Mouse (Mus musculus) intestine, embryonic 14.5 days (tissue): ENCODE measurements around the gene Bpnt1. TPM values are rescaled to one million over a fixed set of nuclear protein-coding genes. Genes with fewer than 3 reads are reported as not detected.
A peak's percentile ranks its signal among the peaks of the same experiment; 100 is the strongest.

Source experiments
- ATAC-seq: fragments of 200-750 bp; cut with Nextera tagmentation; replicated peaks from 2 replicates; pipeline ENCODE4 v1.8.0; 2017; ENCODE audit warnings: low read depth, moderate number of reproducible peaks, moderate TSS enrichment, moderate library complexity; ENCODE audit not compliant: low FRiP score, low TSS enrichment
- DNase-seq: peaks from one replicate; pipeline ENCODE4 v3.0.0-alpha.2; 2018; ENCODE audit warnings: low spot score
- H3K27ac ChIP-seq: fragments of 300-500 bp; sonication (generic); 2 replicates; pipeline ENCODE4 v1.5.1; 2014; ENCODE audit warnings: low read depth, mild to moderate bottlenecking, control low read depth
- H3K27me3 ChIP-seq: fragments of 300-500 bp; sonication (generic); replicated peaks from 2 replicates; pipeline ENCODE4 v1.6.1; 2014; ENCODE audit warnings: low read length, control low read depth; ENCODE audit not compliant: control insufficient read depth, insufficient read depth
- H3K36me3 ChIP-seq: fragments of 300-500 bp; sonication (generic); 2 replicates; pipeline ENCODE4 v1.6.1; 2014; ENCODE audit warnings: low read length, control low read depth; ENCODE audit not compliant: control insufficient read depth, insufficient read depth
- H3K4me1 ChIP-seq: fragments of 300-500 bp; sonication (generic); replicated peaks from 2 replicates; pipeline ENCODE4 v1.6.1; 2014; ENCODE audit warnings: low read length, control low read depth, mixed read lengths; ENCODE audit not compliant: control insufficient read depth, insufficient read depth
- H3K4me2 ChIP-seq: fragments of 300-500 bp; sonication (generic); 2 replicates; pipeline ENCODE4 v1.6.1; 2014; ENCODE audit warnings: low read length
- H3K4me3 ChIP-seq: fragments of 300-500 bp; sonication (generic); 2 replicates; pipeline ENCODE4 v1.5.1; 2014; ENCODE audit warnings: low read depth, low read length, control low read depth, mixed read lengths
- H3K9ac ChIP-seq: fragments of 300-500 bp; sonication (generic); 2 replicates; pipeline ENCODE4 v1.6.1; 2014; ENCODE audit warnings: mild to moderate bottlenecking, low read length
- H3K9me3 ChIP-seq: fragments of 300-500 bp; sonication (generic); 2 replicates; pipeline ENCODE4 v1.6.1; 2016; ENCODE audit warnings: low read length, control low read depth; ENCODE audit not compliant: control insufficient read depth
- WGBS: fragments of 180-500 bp; shearing (Covaris S2); extraction: QIAGEN DNeasy Blood & Tissue Kit; methylation state at CpG from one replicate; pipeline ENCODE4 v1.1.7; 2014; 5-methylcytosine and 5-hydroxymethylcytosine counted together
- polyA plus RNA-seq: library from polyadenylated mRNA; unstranded; fragments of >200 nt; fragmentation: Nextera tagmentation; extraction: Ambion mirVana; gene quantifications from 2 replicates; pipeline ENCODE4 v1.2.1, GENCODE M21; 2014

Bpnt1 gene
- polyA plus RNA-seq, 1 experiment from 2014 or later, result 52.3 TPM

DNA sequence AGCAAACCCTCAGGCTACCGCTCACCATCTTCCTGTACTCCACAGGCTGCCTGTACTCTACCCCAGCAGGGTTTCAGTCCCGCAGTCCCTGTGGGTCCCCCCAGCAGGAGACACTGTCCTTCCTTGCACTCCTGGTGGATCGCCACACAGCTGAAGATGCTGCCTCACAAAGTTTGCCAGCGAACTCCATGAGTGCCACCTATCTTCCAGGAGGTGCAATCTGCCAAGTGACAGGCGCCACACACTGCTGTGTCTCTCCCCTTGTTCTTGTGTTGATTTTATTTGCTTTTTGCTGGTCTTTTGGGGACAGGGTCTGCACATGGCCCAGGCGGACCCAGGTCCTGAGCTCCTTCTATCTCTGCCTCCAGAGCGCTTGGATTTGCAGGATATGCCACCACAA is 35.1 kb upstream of the Bpnt1 start:
- WGBS, result 90% methylated on average over 7 of the region's 7 CpGs
- Histone ChIP-seq H3K4me2 (no peak overlapping the region), H3K36me3 (peaks cover 65% of the 10 kb centered on the region), H3K9ac (no peak overlapping the region), H3K4me1 (no peaks in the 10 kb centered on the region), H3K27ac (no peak overlapping the region), H3K9me3 (no peaks in the 10 kb centered on the region), H3K4me3 (no peak overlapping the region), H3K27me3 (no peaks in the 10 kb centered on the region)
- ATAC-seq (no peak), DNase-seq (no peak)

DNA sequence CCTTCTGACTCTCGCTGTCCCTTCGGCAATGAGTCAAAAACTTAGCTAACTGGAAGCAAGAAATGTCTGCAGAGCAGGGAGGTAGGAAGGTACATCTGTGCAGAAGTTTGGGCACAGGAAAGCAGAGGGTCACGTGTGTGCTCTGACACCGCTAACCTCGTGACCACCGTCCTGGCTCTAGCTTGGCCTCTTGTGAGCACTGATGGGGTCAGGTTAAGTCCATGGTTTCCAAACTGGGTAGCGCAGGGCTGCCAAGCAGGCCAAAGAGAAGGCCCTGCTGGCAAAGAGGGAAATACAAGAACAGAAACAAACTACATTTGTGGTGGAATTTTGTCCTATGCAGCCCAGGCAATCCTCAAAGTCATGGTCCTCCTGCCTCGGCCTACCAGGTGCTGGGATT is 33.5 kb upstream of the Bpnt1 start:
- peaks cover 60% of the 10 kb centered on the region for H3K36me3 ChIP-seq

DNA sequence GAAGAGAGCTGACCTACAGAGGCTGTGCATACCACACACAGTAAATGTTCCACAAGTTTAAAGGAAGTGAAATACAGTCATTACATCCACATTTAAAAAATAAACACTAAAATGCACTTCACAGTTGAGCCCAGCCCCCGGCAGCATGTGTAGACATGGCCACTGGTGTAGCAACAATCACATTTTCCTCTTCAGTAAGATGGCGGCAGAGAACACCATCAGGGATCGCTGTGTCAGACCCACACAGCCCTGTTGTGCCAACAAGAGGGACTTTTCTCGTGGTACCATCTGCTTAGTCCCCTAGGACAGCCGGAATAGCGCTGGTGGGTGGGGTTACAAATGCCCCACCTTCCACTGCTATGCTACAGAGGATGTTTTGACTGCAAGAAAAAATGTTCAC is 29.1 kb upstream of the Bpnt1 start:
- Histone ChIP-seq H3K4me3 (no peak overlapping the region), H3K4me2 (no peak overlapping the region), H3K4me1 (no peaks in the 10 kb centered on the region), H3K9ac (no peak overlapping the region), H3K36me3 (peaks cover 30% of the 10 kb centered on the region), H3K27me3 (no peaks in the 10 kb centered on the region), H3K27ac (no peak overlapping the region), H3K9me3 (no peaks in the 10 kb centered on the region)
- DNase-seq (no peak), ATAC-seq (no peak)
- 91% methylated on average over 6 of the region's 6 CpGs for WGBS

More for the DNA sequence above, 33.5 kb upstream of the Bpnt1 start:
- Histone ChIP-seq H3K9me3 (no peaks in the 10 kb centered on the region), H3K27ac (no peak overlapping the region), H3K4me2 (no peak overlapping the region), H3K9ac (no peak overlapping the region), H3K27me3 (no peaks in the 10 kb centered on the region), H3K4me1 (no peaks in the 10 kb centered on the region), H3K4me3 (no peak overlapping the region)
- 92% methylated on average over 8 of the region's 8 CpGs for WGBS
- DNase-seq (no peak), ATAC-seq (no peak)

DNA sequence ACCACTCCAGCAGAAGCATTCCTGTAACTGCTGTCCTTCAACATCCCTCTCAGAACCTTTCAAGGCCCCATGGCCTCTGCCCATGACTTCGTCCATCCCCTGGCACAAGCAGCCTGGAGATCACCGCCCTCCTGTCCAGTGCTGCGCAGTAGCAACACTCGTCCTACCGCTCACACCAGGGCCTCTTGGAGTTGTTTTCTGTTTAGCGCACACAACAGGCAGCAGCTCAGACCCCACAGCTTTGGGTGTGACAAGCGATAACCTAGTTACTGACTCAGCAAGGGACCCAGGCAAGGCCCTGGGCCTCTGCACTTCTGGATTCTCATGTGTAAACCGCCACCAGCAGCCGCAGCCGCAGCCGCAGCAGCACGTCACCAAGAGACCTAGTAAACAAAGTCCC is 25.1 kb upstream of the Bpnt1 start:
- no peak overlapping the region for H3K27ac ChIP-seq

DNA sequence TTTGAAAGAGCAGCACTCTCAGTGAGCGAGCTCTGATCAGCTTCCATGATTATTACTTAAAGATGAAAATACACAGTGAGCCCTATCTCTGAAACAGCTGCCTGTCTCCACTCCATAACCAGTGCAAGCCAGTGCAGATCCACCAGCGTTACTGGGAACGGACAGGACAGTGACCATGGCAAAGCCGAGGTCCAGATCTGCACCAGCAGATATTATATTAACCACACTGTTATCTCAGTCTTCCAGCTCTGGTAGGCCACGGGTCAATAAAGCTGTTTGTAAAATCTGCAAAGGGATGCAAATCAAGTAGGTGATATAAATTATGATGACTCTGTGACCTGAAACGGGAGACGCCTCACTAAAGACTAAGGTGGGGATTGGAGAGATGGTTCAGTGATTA is 24.3 kb upstream of the Bpnt1 start:
- Histone ChIP-seq H3K36me3 (peaks cover 29% of the 10 kb centered on the region), H3K4me2 (no peak overlapping the region), H3K4me1 (no peaks in the 10 kb centered on the region), H3K27me3 (no peaks in the 10 kb centered on the region), H3K9ac (no peak overlapping the region), H3K27ac (no peak overlapping the region), H3K4me3 (no peak overlapping the region), H3K9me3 (no peaks in the 10 kb centered on the region)
- DNase-seq (no peak), ATAC-seq (no peak)
- 82% methylated on average over 7 of the region's 7 CpGs for WGBS

More for the DNA sequence above, 25.1 kb upstream of the Bpnt1 start:
- 94% methylated on average over 12 of the region's 12 CpGs for WGBS
- Histone ChIP-seq H3K36me3 (peaks cover 32% of the 10 kb centered on the region), H3K4me3 (no peak overlapping the region), H3K9ac (no peak overlapping the region), H3K4me1 (no peaks in the 10 kb centered on the region), H3K27me3 (no peaks in the 10 kb centered on the region), H3K9me3 (no peaks in the 10 kb centered on the region), H3K4me2 (no peak overlapping the region)
- DNase-seq, result no peak
- no peak for ATAC-seq

DNA sequence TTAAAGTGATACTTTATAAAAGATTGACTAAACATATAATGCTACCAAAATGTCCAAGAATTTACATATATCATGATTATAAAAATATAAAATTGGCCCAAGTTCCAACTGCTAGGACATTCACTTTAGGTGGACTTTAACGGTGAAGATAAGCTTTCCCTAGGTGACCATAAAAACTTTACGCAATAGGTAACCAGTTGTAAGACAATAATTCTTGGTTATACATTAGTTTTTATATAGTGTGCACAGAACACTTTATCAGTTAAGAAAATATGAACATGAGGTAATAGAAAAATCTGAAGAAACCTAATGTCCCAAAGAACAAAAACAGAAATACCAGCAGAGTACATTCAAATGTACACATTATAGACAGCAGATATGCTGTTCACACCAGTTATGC is 23.6 kb upstream of the Bpnt1 start:
- Histone ChIP-seq H3K36me3 (peaks cover 27% of the 10 kb centered on the region), H3K9me3 (no peaks in the 10 kb centered on the region), H3K4me3 (no peak overlapping the region), H3K9ac (no peak overlapping the region), H3K4me2 (peak overlapping the region; percentile 22), H3K27ac (0 out of 2 replicates have a peak overlapping the region, but pooled peaks have one; percentile 54), H3K27me3 (no peaks in the 10 kb centered on the region), H3K4me1 (no peaks in the 10 kb centered on the region)
- ATAC-seq, result peak; percentile 59; the same call in 1 of the 2 replicates
- no peak for DNase-seq
- 78% methylated on average over 2 of the region's 2 CpGs for WGBS

DNA sequence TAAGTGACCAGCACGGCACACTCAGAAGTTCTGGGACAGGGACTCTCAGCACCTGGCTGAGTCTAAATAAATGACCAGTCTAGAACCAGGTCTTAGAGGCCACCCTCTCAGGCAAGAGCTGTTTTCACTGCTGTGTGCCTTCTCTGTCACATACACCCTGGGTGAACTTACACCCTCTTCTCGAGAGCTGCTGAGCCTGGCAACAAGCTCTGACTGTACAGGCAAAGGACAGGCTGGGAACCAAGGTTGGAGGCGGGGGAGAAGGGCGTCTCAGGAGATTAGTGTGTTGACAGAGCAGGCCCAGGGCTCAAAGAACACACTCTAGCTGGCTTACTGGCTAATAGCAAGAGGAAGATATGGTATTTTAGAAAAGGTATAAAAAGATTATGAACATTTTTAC is 23.0 kb upstream of the Bpnt1 start:
- no peak overlapping the region for H3K9ac ChIP-seq
- no peak overlapping the region for H3K4me3 ChIP-seq
- no peak for DNase-seq
- 56% methylated on average over 4 of the region's 4 CpGs for WGBS
- peak; percentile 74 for ATAC-seq
- H3K4me2 ChIP-seq, result peak overlapping the region; percentile 22
- H3K27ac ChIP-seq, result peak overlapping the region; percentile 54; the same call in 1 of the 2 replicates
- no peaks in the 10 kb centered on the region for H3K9me3 ChIP-seq
- H3K36me3 ChIP-seq, result peaks cover 33% of the 10 kb centered on the region
- no peaks in the 10 kb centered on the region for H3K27me3 ChIP-seq
- no peaks in the 10 kb centered on the region for H3K4me1 ChIP-seq

DNA sequence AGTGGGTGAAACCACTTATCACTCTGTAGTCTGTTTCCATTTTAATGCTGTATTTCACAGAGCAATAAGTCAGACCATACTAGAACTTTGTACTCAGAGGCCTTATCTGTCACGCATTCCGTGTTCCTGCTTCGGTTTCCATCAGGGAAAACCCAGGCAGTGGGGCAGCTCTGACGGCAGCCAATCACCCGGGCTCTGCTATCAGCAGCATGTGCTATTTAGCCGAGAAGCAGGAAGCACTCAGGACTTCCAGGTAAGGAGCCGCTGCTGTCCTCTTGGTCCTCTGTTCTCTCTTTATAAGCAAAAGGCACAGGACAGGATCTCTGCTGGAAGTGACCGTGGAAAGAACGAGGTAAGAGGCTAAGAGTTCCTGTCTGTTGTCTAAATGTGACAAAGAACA is 20.0 kb upstream of the Bpnt1 start:
- H3K27me3 ChIP-seq, result no peaks in the 10 kb centered on the region
- H3K4me1 ChIP-seq, result no peaks in the 10 kb centered on the region
- H3K4me3 ChIP-seq, result no peak overlapping the region
- no peak overlapping the region for H3K27ac ChIP-seq
- H3K4me2 ChIP-seq, result peak overlapping the region; percentile 2; the same call in 1 of the 2 replicates
- peak; percentile 61; the same call in 1 of the 2 replicates for ATAC-seq
- peaks cover 56% of the 10 kb centered on the region for H3K36me3 ChIP-seq
- no peaks in the 10 kb centered on the region for H3K9me3 ChIP-seq
- no peak for DNase-seq
- WGBS, result 73% methylated on average over 9 of the region's 9 CpGs
- H3K9ac ChIP-seq, result no peak overlapping the region

DNA sequence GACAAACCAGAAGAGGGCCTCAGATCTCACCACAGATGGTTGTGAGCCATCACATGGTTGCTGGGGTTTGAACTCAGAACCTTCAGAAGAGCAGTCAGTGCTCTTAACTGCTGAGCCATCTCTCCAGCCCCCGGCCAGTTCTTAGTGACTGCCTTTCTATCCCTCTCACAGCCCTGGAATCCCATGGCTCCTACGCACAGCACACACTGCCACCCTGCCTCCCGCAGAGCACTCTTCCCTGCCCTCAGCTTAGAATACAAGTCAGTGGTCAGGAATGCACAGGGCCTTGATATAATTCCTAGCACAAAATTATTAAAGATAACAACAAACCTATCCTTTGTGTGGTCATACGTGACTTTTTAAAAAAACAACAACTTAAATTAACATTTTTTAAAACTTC is 17.4 kb upstream of the Bpnt1 start:
- no peak overlapping the region for H3K9ac ChIP-seq
- H3K4me3 ChIP-seq, result no peak overlapping the region
- H3K27me3 ChIP-seq, result no peaks in the 10 kb centered on the region
- 92% methylated on average over 4 of the region's 4 CpGs for WGBS
- no peaks in the 10 kb centered on the region for H3K9me3 ChIP-seq
- H3K4me2 ChIP-seq, result no peak overlapping the region
- DNase-seq (no peak), ATAC-seq (no peak)
- H3K4me1 ChIP-seq, result no peaks in the 10 kb centered on the region
- H3K27ac ChIP-seq, result no peak overlapping the region
- H3K36me3 ChIP-seq, result peaks cover 68% of the 10 kb centered on the region
